Mouse (Mus musculus) thymus, adult 2 months (tissue): ENCODE measurements around the gene Lctl.

Experiments used
- CTCF ChIP-seq: fragments of 200-500 bp; IDR thresholded peaks from 2 replicates; pipeline ENCODE4 v1.5.1; 2012; ENCODE audit warnings: mild to moderate bottlenecking, control low read depth, low read length, moderate library complexity, borderline replicate concordance; ENCODE audit not compliant: control insufficient read depth, poor library complexity, insufficient read depth; ENCODE audit errors: extremely low read depth
- POLR2A ChIP-seq: fragments of 200-500 bp; IDR thresholded peaks from 2 replicates; pipeline ENCODE4 v1.6.1; 2012; ENCODE audit warnings: mild to moderate bottlenecking, low read length, control low read depth, moderate library complexity; ENCODE audit not compliant: control insufficient read depth, poor library complexity, insufficient read depth; ENCODE audit errors: extremely low read depth

- TF ChIP-seq CTCF = no peak
- peak; percentile 62; the same call in 1 of the 2 replicates for TF ChIP-seq POLR2A
Measured at GRCm38 (mm10) chr9:64172816-64173665, 56.1 kb downstream of the Lctl start, which contains the start of the genes Zwilch and Rpl4.
